Mouse (Mus musculus): ENCODE measurements around the gene AI481877. TPM values are rescaled to one million over a fixed set of nuclear protein-coding genes. Genes with fewer than 3 reads are reported as not detected.

Gene AI481877
- polyA plus RNA-seq, 1 experiment = not detected

DNA sequence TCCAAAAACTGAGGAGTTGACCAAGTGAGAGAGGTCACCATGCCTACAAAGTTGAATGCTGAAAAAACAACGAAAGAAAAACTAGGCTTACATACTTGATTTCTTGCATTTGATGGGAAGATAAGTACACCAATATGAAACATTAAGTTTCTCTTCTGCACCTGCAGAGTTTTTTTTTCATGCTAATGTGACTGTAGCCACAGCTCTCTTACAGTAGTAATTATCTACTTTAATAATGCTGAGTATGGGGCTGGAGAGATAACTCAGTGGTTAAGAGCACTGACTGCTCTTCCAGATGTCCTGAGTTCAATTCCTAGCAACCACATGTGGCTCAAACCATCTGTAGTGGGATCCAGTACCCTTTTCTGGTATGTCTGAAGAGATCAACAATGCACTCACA, 13.7 kb downstream of the AI481877 start:
- no peaks in the 10 kb centered on the region for H3K36me3 ChIP-seq (ENCODE audit: control insufficient read depth, insufficient read depth, low read length)
- H3K4me3 ChIP-seq (ENCODE audit: insufficient read depth, low read depth, low read length) = no peak overlapping the region
- no peak for DNase-seq
- no peaks in the 10 kb centered on the region for H3K27me3 ChIP-seq (replicated peaks; ENCODE audit: control insufficient read depth, insufficient read depth, low read length)
- no peaks in the 10 kb centered on the region for H3K4me1 ChIP-seq (ENCODE audit: control insufficient read depth, insufficient read depth, low read length)
- TF ChIP-seq CTCF (conservative IDR thresholded peaks at IDR 0.05; ENCODE audit: insufficient read depth, insufficient read length, low read depth, low read length) (no peak), POLR2A (IDR thresholded peaks at IDR 0.05; ENCODE audit: low read depth, low read length) (no peak)
- 70% methylated on average over 1 of the region's 1 CpGs for WGBS
- H3K27ac ChIP-seq (ENCODE audit: insufficient read depth, low read depth, low read length) = no peak overlapping the region

DNA sequence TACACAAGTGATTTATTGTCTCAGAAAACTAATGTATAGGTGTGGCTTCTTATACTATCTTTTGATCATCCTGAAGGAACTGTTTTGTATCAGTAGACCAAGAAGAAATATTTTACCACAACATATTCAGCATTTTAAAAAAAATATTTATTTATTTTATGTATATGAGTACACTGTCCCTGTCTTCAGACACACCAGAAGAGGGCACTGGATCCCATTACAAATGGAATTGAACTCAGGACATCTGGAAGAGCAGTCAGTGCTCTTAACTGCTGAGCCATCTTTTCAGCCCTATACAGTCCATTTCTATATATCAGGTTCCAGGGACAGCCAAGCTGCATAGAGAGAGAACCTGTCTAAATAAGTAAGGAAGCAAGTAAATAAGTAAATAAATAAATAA, 15.2 kb downstream of the AI481877 start:
- Histone ChIP-seq H3K27me3 (replicated peaks; ENCODE audit: control insufficient read depth, insufficient read depth, low read length) (no peaks in the 10 kb centered on the region), H3K27ac (ENCODE audit: insufficient read depth, low read depth, low read length) (no peak overlapping the region), H3K4me3 (ENCODE audit: insufficient read depth, low read depth, low read length) (no peak overlapping the region), H3K36me3 (ENCODE audit: control insufficient read depth, insufficient read depth, low read length) (no peaks in the 10 kb centered on the region), H3K4me1 (ENCODE audit: control insufficient read depth, insufficient read depth, low read length) (no peaks in the 10 kb centered on the region)
- TF ChIP-seq POLR2A (IDR thresholded peaks at IDR 0.05; ENCODE audit: low read depth, low read length) = no peak
- no peak for TF ChIP-seq CTCF (conservative IDR thresholded peaks at IDR 0.05; ENCODE audit: insufficient read depth, insufficient read length, low read depth, low read length)
- no peak for DNase-seq

- Histone ChIP-seq H3K36me3 (ENCODE audit: control insufficient read depth, insufficient read depth, low read length) (no peaks in the 10 kb centered on the region), H3K27me3 (replicated peaks; ENCODE audit: control insufficient read depth, insufficient read depth, low read length) (no peaks in the 10 kb centered on the region), H3K4me3 (ENCODE audit: insufficient read depth, low read depth, low read length) (no peak overlapping the region), H3K27ac (ENCODE audit: insufficient read depth, low read depth, low read length) (no peak overlapping the region), H3K4me1 (ENCODE audit: control insufficient read depth, insufficient read depth, low read length) (no peaks in the 10 kb centered on the region)
- DNase-seq = no peak
- 96% methylated on average over 24 of the region's 24 CpGs for WGBS
- TF ChIP-seq CTCF (conservative IDR thresholded peaks at IDR 0.05; ENCODE audit: insufficient read depth, insufficient read length, low read depth, low read length) (no peak), POLR2A (IDR thresholded peaks at IDR 0.05; ENCODE audit: low read depth, low read length) (no peak)
Measured at GRCm38 (mm10) chr4:59117644-59118495, 20.9 kb downstream of the AI481877 start.

- WGBS = 65% methylated on average over 4 of the region's 4 CpGs
Measured at GRCm38 (mm10) chr4:59108721-59109120, 30.1 kb downstream of the AI481877 start.

GRCm38 (mm10) chr4:59107886-59108285, 30.9 kb downstream of the AI481877 start:
- no peaks in the 10 kb centered on the region for H3K27me3 ChIP-seq (replicated peaks; ENCODE audit: control insufficient read depth, insufficient read depth, low read length)
- H3K36me3 ChIP-seq (ENCODE audit: control insufficient read depth, insufficient read depth, low read length) = no peaks in the 10 kb centered on the region
- TF ChIP-seq CTCF (conservative IDR thresholded peaks at IDR 0.05; ENCODE audit: insufficient read depth, insufficient read length, low read depth, low read length) = no peak
- no peak for TF ChIP-seq POLR2A (IDR thresholded peaks at IDR 0.05; ENCODE audit: low read depth, low read length)
- peak overlapping the region; percentile 96 for H3K27ac ChIP-seq (ENCODE audit: insufficient read depth, low read depth, low read length)
- H3K4me1 ChIP-seq (ENCODE audit: control insufficient read depth, insufficient read depth, low read length) = no peaks in the 10 kb centered on the region
- peak; percentile 60 for DNase-seq
- WGBS = 59% methylated on average over 2 of the region's 2 CpGs
- no peak overlapping the region for H3K4me3 ChIP-seq (ENCODE audit: insufficient read depth, low read depth, low read length)

More at GRCm38 (mm10) chr4:59108721-59109120, 30.1 kb downstream of the AI481877 start:
- peak; percentile 64 for DNase-seq
- no peaks in the 10 kb centered on the region for H3K27me3 ChIP-seq (replicated peaks; ENCODE audit: control insufficient read depth, insufficient read depth, low read length)
- H3K36me3 ChIP-seq (ENCODE audit: control insufficient read depth, insufficient read depth, low read length) = no peaks in the 10 kb centered on the region
- no peak overlapping the region for H3K4me3 ChIP-seq (ENCODE audit: insufficient read depth, low read depth, low read length)
- peak overlapping the region; percentile 96 for H3K27ac ChIP-seq (ENCODE audit: insufficient read depth, low read depth, low read length)
- TF ChIP-seq POLR2A (IDR thresholded peaks at IDR 0.05; ENCODE audit: low read depth, low read length) = no peak
- TF ChIP-seq CTCF (conservative IDR thresholded peaks at IDR 0.05; ENCODE audit: insufficient read depth, insufficient read length, low read depth, low read length) = no peak
- H3K4me1 ChIP-seq (ENCODE audit: control insufficient read depth, insufficient read depth, low read length) = no peaks in the 10 kb centered on the region

DNA sequence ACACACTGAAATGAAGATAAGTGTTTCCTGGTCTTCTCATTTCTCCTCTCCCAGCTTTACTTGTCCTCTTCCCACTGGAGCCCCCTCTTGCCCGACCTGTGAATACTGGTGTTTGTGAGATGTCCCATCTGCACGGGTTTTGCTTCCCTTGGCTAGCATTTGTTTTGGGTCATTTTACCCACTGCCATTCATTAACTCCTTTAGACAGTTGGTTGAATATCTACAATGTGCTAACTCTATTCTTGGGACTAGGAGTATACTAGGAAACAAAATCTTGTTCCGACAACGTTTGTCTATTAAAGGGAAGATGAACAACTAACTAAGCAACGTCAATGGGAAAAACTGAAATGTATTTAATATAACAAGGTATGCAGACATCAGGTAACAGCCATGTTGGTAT, 32.1 kb downstream of the AI481877 start:
- 49% methylated on average over 5 of the region's 5 CpGs for WGBS
- Histone ChIP-seq H3K27ac (ENCODE audit: insufficient read depth, low read depth, low read length) (peak overlapping the region; percentile 47; the same call in 1 of the 2 replicates), H3K4me3 (ENCODE audit: insufficient read depth, low read depth, low read length) (no peak overlapping the region), H3K36me3 (ENCODE audit: control insufficient read depth, insufficient read depth, low read length) (no peaks in the 10 kb centered on the region), H3K4me1 (ENCODE audit: control insufficient read depth, insufficient read depth, low read length) (no peaks in the 10 kb centered on the region), H3K27me3 (replicated peaks; ENCODE audit: control insufficient read depth, insufficient read depth, low read length) (no peaks in the 10 kb centered on the region)
- TF ChIP-seq CTCF (conservative IDR thresholded peaks at IDR 0.05; ENCODE audit: insufficient read depth, insufficient read length, low read depth, low read length) (no peak), POLR2A (IDR thresholded peaks at IDR 0.05; ENCODE audit: low read depth, low read length) (no peak)
- DNase-seq = peak; percentile 66

DNA sequence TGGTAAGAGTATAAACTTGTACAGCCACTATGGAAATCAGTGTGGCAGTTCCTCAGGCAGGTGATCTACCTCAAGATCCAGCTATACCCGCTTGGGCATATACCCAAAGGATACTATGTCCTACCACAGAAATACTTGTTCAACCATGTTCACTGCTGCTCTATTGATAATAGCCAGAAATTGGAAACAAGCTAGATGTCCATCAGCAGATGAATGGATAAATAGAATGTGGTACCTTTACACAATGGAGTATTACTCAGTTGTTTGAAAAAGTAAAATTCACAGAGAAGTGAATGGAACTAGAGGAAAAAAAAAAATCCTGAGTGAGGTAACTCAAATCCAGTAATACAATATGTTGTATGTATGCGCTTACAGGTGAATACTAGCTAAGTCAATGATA, 34.6 kb downstream of the AI481877 start:
- no peak overlapping the region for H3K4me3 ChIP-seq (ENCODE audit: insufficient read depth, low read depth, low read length)
- no peaks in the 10 kb centered on the region for H3K36me3 ChIP-seq (ENCODE audit: control insufficient read depth, insufficient read depth, low read length)
- WGBS = 96% methylated on average over 2 of the region's 2 CpGs
- H3K27ac ChIP-seq (ENCODE audit: insufficient read depth, low read depth, low read length) = no peak overlapping the region
- H3K4me1 ChIP-seq (ENCODE audit: control insufficient read depth, insufficient read depth, low read length) = no peaks in the 10 kb centered on the region
- no peak for DNase-seq
- TF ChIP-seq POLR2A (IDR thresholded peaks at IDR 0.05; ENCODE audit: low read depth, low read length) (no peak), CTCF (conservative IDR thresholded peaks at IDR 0.05; ENCODE audit: insufficient read depth, insufficient read length, low read depth, low read length) (no peak)
- H3K27me3 ChIP-seq (replicated peaks; ENCODE audit: control insufficient read depth, insufficient read depth, low read length) = no peaks in the 10 kb centered on the region
